Mouse (Mus musculus) embryonic facial prominence, embryonic 12.5 days (tissue): Measurements from ENCODE around the gene Ankib1. TPM values are rescaled to one million over a fixed set of nuclear protein-coding genes. Genes with fewer than 3 reads are reported as not detected.

Source experiments
- microRNA-seq: library from miRNA; unstranded; fragments of <30 nt; microRNA quantifications from one replicate; pipeline ENCODE4, GENCODE M21; 2017
- polyA plus RNA-seq: library from polyadenylated mRNA; unstranded; fragments of >200 nt; fragmentation: Nextera tagmentation; extraction: Ambion mirVana; gene quantifications from 2 replicates; pipeline ENCODE4 v1.2.1, GENCODE M21; 2016

Gene Ankib1
- polyA plus RNA-seq, 1 experiment from 2014 or later: 19.1 TPM

Small RNA genes lying within 50 kb of the gene (microRNA-seq; reads per million reads assigned to microRNA genes)
- gene Gm22926 (not detected), gene Gm26238 (not detected)

Other genes starting within 250 kb of the Ankib1 start
- gene 1700109H08Rik, start 231.4 kb downstream of the Ankib1 start, polyA plus RNA-seq: 3.0 and 4.3 TPM in 2 replicates
- 16.7 and 20.8 TPM in 2 replicates for gene Pex1, start 206.9 kb downstream of the Ankib1 start, polyA plus RNA-seq
- 14.6 and 18.0 TPM in 2 replicates for gene Rbm48, start 206.3 kb downstream of the Ankib1 start, polyA plus RNA-seq
- gene Tmbim7, start 151.7 kb downstream of the Ankib1 start, polyA plus RNA-seq: not detected in 2 replicates
- 66.3 and 71.2 TPM in 2 replicates for gene Gatad1, start 145.7 kb downstream of the Ankib1 start, polyA plus RNA-seq
- 67.0 and 68.9 TPM in 2 replicates for gene Krit1, start 259 bp upstream of the Ankib1 start, polyA plus RNA-seq
- 0.11 and 0.14 TPM in 2 replicates for gene Lrrd1, start 42.2 kb upstream of the Ankib1 start, polyA plus RNA-seq
- 9.0 and 9.2 TPM in 2 replicates for gene Mterf1a, start 91.0 kb upstream of the Ankib1 start, polyA plus RNA-seq
- gene Akap9, start 125.1 kb upstream of the Ankib1 start, polyA plus RNA-seq: 158 and 178 TPM in 2 replicates